Mouse (Mus musculus): ENCODE results near the gene Mapkap1.

DNA sequence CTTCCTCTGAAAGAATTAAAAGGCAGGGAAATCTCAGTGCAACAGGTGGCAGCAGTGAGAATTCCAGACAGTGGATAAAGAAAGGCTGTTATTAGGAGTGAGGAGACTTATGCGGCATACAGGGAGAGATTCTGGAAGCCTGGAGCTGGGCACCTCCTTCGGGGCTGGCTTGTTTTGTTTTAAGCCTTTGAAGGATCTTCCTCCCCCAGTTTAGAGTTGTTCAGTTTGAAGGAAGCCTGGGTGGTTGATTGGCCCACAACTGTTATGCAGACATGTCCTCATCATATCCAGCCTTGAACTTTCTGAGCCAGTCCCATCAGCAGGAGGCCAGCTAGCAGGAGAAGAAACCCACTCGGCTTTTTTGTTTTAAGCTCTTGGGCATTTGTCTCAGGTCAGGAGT is 198.5 kb downstream of the Mapkap1 start:
- no peak for TF ChIP-seq CTCF (IDR thresholded peaks at IDR 0.05; ENCODE audit: low read depth, low read length)
- no peak for TF ChIP-seq GATA1 (IDR thresholded peaks at IDR 0.05; ENCODE audit: borderline replicate concordance, low read length)
- TF ChIP-seq POLR2AphosphoS5 (IDR thresholded peaks at IDR 0.05; ENCODE audit: insufficient replicate concordance, low read depth, low read length) = no peak

Measured in G1E (cell line).